Mouse (Mus musculus) heart, embryonic 12.5 days (tissue): ENCODE data around the gene Nit1. TPM values are rescaled to one million over a fixed set of nuclear protein-coding genes. Genes with fewer than 3 reads are reported as not detected.

ENCODE experiments used
- ATAC-seq: fragments of 200-750 bp; cut with Nextera tagmentation; 2 replicates; pipeline ENCODE4 v1.8.0; 2017; ENCODE audit warnings: moderate TSS enrichment, moderate library complexity; ENCODE audit not compliant: insufficient number of reproducible peaks, low FRiP score
- H3K27ac ChIP-seq: fragments of 300-500 bp; sonication (generic); 2 replicates; pipeline ENCODE4 v1.5.1; 2016; ENCODE audit warnings: mild to moderate bottlenecking, moderate library complexity; ENCODE audit not compliant: poor library complexity, severe bottlenecking
- H3K27me3 ChIP-seq: fragments of 300-500 bp; sonication (generic); replicated peaks from 2 replicates; pipeline ENCODE4 v1.6.1; 2016; ENCODE audit warnings: mild to moderate bottlenecking, moderate library complexity
- H3K36me3 ChIP-seq: fragments of 300-500 bp; sonication (generic); 2 replicates; pipeline ENCODE4 v1.6.1; 2016; ENCODE audit warnings: mild to moderate bottlenecking, moderate library complexity
- H3K4me1 ChIP-seq: fragments of 300-500 bp; sonication (generic); replicated peaks from 2 replicates; pipeline ENCODE4 v1.6.1; 2016; ENCODE audit warnings: mild to moderate bottlenecking
- H3K4me2 ChIP-seq: fragments of 300-500 bp; sonication (generic); 2 replicates; pipeline ENCODE4 v1.6.1; 2016; ENCODE audit warnings: mild to moderate bottlenecking, moderate library complexity
- H3K4me3 ChIP-seq: fragments of 300-500 bp; sonication (generic); 2 replicates; pipeline ENCODE4 v1.5.1; 2016; ENCODE audit warnings: mild to moderate bottlenecking
- H3K9ac ChIP-seq: fragments of 300-500 bp; sonication (generic); 2 replicates; pipeline ENCODE4 v1.6.1; 2016; ENCODE audit warnings: mild to moderate bottlenecking, moderate library complexity
- H3K9me3 ChIP-seq: fragments of 300-500 bp; sonication (generic); replicated peaks from 2 replicates; pipeline ENCODE4 v1.6.1; 2016; ENCODE audit warnings: mild to moderate bottlenecking, moderate library complexity
- WGBS: fragments of 180-500 bp; shearing (Covaris S2); methylation state at CpG from one replicate; pipeline ENCODE4 v1.1.7; 2016; 5-methylcytosine and 5-hydroxymethylcytosine counted together
- polyA plus RNA-seq: library from polyadenylated mRNA; unstranded; fragments of >200 nt; fragmentation: Nextera tagmentation; extraction: Ambion mirVana; gene quantifications from 2 replicates; pipeline ENCODE4 v1.2.1, GENCODE M21; 2016

The Nit1 gene
- 31.9 and 33.9 TPM in 2 replicates for polyA plus RNA-seq

- H3K4me1 ChIP-seq: peaks cover 22% of the 10 kb centered on the region
- peak within 1 kb of the TSS; percentile 73 for H3K27ac ChIP-seq
- H3K27me3 ChIP-seq: no peaks in the 10 kb centered on the region
- ATAC-seq: peak; percentile 93
- peak within 1 kb of the TSS; percentile 98 for H3K4me3 ChIP-seq
- H3K9ac ChIP-seq: peak within 1 kb of the TSS; percentile 88
- peaks cover 32% of the 10 kb centered on the region for H3K36me3 ChIP-seq
- WGBS: under 1% methylated on average over 53 of the region's 53 CpGs
- H3K4me2 ChIP-seq: peak within 1 kb of the TSS; percentile 93
- H3K9me3 ChIP-seq: peaks cover 4% of the 10 kb centered on the region; the same call in 1 of the 2 replicates
These were observed at the start of gene Nit1, which contains the start of gene Pfdn2 for GRCm38 (mm10) chr1:171345225-171346094. TSS of gene Nit1 (minus strand) at chr1:171345646. TSS of gene Pfdn2 (plus strand) at chr1:171345670.

DNA sequence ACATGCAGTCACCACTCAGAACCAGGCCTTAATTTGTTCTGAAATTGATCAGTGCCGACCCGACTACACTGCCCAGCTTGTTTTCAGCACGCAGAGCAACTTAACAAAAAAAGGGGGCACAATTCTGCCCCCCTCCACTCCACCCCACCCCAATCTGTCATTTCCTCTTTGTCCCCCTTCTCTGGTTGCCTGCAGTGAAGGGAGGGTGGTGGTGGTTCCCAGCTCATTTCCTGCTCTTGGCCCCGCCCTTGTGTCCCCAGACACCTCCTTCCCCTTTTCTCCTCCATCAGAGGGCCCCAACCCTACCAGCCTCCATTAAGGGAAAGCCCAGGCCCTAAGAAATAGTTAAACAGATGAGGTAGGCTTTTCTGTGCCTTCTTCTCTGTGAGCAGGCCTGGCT is 44.7 kb upstream of the Nit1 start:
- H3K27ac ChIP-seq: no peak overlapping the region
- H3K9me3 ChIP-seq: no peaks in the 10 kb centered on the region
- H3K36me3 ChIP-seq: no peaks in the 10 kb centered on the region
- no peak overlapping the region for H3K4me2 ChIP-seq
- WGBS: 75% methylated on average over 4 of the region's 4 CpGs
- no peak for ATAC-seq
- no peak overlapping the region for H3K9ac ChIP-seq
- H3K4me1 ChIP-seq: no peaks in the 10 kb centered on the region; the same call in 1 of the 2 replicates
- peaks cover 13% of the 10 kb centered on the region for H3K27me3 ChIP-seq
- H3K4me3 ChIP-seq: no peak overlapping the region

DNA sequence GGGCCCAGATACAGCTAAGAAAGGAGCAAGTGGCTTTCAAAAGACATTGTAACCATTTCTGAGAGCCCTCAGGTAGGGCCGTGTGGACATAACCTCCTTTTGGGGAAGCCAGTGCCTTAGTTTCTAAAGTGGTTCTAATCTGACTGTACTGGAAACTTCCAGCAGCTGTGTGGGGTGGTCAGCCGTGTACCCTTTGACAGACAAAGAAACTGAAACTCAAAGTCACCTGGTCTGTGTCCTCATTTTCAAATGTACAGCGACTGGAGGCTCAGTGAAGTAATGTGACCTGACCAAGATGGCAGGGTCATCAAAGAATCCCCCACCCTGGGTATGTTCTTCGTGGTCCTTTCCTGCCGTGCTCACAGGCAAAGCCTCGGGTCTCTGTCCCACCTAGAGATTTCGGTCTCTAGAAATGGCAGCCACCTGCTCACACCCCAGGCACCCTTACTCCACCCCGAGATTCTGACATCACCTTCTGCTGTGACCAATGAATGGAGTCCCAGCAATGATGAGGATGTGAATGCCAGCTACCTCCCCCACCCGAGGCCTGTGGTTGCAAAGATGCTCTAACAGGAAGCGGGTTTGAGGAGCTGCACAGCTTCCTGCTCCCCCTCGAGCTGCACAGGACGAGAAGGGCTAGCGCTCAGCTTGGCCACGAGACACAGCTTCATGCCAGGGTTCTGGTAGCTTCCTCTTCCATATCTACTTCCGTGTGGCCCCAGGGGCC is 43.1 kb upstream of the Nit1 start, which contains the start of gene Arhgap30:
Arhgap30 (plus strand) TSS at position 579 of the 727 bp plus-strand sequence.
- no peak for ATAC-seq
- 66% methylated on average over 15 of the region's 15 CpGs for WGBS
- H3K36me3 ChIP-seq: no peaks in the 10 kb centered on the region

GRCm38 (mm10) chr1:171387099-171387498 is 41.7 kb upstream of the Nit1 start:
- Histone ChIP-seq H3K9me3 (no peaks in the 10 kb centered on the region), H3K4me3 (peak overlapping the region; percentile 25), H3K4me2 (peak overlapping the region; percentile 63), H3K27me3 (peaks cover 24% of the 10 kb centered on the region), H3K4me1 (no peaks in the 10 kb centered on the region; the same call in 1 of the 2 replicates), H3K36me3 (no peaks in the 10 kb centered on the region), H3K9ac (no peak overlapping the region), H3K27ac (no peak overlapping the region)
- 16% methylated on average over 6 of the region's 6 CpGs for WGBS
- ATAC-seq: no peak

More for the DNA sequence above, 43.1 kb upstream of the Nit1 start, which contains the start of gene Arhgap30:
- Histone ChIP-seq H3K27me3 (peaks cover 21% of the 10 kb centered on the region), H3K4me1 (no peaks in the 10 kb centered on the region; the same call in 1 of the 2 replicates), H3K27ac (no peak within 1 kb of the TSS), H3K4me3 (no peak within 1 kb of the TSS), H3K9ac (no peak within 1 kb of the TSS), H3K9me3 (no peaks in the 10 kb centered on the region), H3K4me2 (no peak within 1 kb of the TSS)

GRCm38 (mm10) chr1:171385171-171385570 is 39.7 kb upstream of the Nit1 start:
- 55% methylated on average over 9 of the region's 9 CpGs for WGBS
- Histone ChIP-seq H3K9me3 (no peaks in the 10 kb centered on the region), H3K4me1 (peaks cover 2% of the 10 kb centered on the region), H3K36me3 (no peaks in the 10 kb centered on the region), H3K27ac (no peak overlapping the region), H3K9ac (no peak overlapping the region), H3K4me2 (no peak overlapping the region), H3K27me3 (peaks cover 40% of the 10 kb centered on the region), H3K4me3 (no peak overlapping the region)
- no peak for ATAC-seq

GRCm38 (mm10) chr1:171384361-171384760 is 38.9 kb upstream of the Nit1 start:
- H3K4me1 ChIP-seq: peaks cover 9% of the 10 kb centered on the region
- no peaks in the 10 kb centered on the region for H3K9me3 ChIP-seq
- H3K27ac ChIP-seq: no peak overlapping the region
- H3K4me2 ChIP-seq: no peak overlapping the region
- ATAC-seq: no peak
- no peaks in the 10 kb centered on the region for H3K36me3 ChIP-seq
- no peak overlapping the region for H3K9ac ChIP-seq
- H3K4me3 ChIP-seq: no peak overlapping the region
- peaks cover 46% of the 10 kb centered on the region for H3K27me3 ChIP-seq
- WGBS: 54% methylated on average over 9 of the region's 9 CpGs

GRCm38 (mm10) chr1:171382096-171382620 is 36.7 kb upstream of the Nit1 start:
- Histone ChIP-seq H3K4me3 (no peak overlapping the region), H3K4me1 (peaks cover 9% of the 10 kb centered on the region), H3K4me2 (no peak overlapping the region), H3K27ac (no peak overlapping the region), H3K36me3 (no peaks in the 10 kb centered on the region), H3K9ac (no peak overlapping the region), H3K27me3 (peaks cover 48% of the 10 kb centered on the region), H3K9me3 (no peaks in the 10 kb centered on the region)
- 80% methylated on average over 11 of the region's 11 CpGs for WGBS
- no peak for ATAC-seq

DNA sequence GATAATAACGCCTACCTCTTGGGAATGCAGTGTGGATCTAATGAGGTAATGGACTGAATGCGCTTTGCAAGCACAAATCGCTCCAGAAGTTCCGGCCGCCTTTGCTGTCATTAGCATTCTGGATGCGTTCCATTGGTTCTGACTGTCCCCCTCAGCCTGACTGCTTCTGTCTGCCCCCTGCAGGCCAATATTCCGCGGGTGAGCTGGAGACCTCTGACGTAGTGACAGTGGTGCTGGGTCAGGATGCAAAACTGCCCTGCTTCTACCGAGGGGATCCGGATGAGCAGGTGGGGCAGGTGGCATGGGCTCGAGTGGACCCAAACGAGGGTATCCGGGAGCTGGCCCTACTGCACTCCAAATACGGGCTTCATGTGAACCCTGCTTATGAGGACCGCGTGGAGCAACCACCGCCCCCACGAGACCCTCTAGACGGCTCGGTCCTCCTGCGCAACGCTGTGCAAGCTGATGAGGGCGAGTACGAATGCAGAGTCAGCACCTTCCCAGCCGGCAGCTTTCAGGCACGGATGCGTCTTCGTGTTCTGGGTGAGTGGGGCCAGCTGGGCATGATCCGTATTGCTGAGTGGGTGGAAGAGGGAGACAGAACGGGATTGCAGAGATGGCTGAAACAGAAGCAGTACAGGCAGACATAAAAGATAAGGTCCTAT is 34.6 kb upstream of the Nit1 start:
- 0 out of 2 replicates have a peak, but pooled peaks have one; percentile 54 for ATAC-seq
- H3K27me3 ChIP-seq: peaks cover 36% of the 10 kb centered on the region

GRCm38 (mm10) chr1:171378298-171378697 is 32.9 kb upstream of the Nit1 start:
- Histone ChIP-seq H3K4me1 (peaks cover 25% of the 10 kb centered on the region), H3K27me3 (peaks cover 28% of the 10 kb centered on the region), H3K4me2 (no peak overlapping the region), H3K9me3 (no peaks in the 10 kb centered on the region), H3K4me3 (no peak overlapping the region), H3K27ac (no peak overlapping the region), H3K9ac (no peak overlapping the region), H3K36me3 (no peaks in the 10 kb centered on the region)
- WGBS: 68% methylated on average over 6 of the region's 6 CpGs
- ATAC-seq: no peak

More for the DNA sequence above, 34.6 kb upstream of the Nit1 start:
- Histone ChIP-seq H3K4me2 (peak overlapping the region; percentile 64), H3K9ac (no peak overlapping the region), H3K27ac (no peak overlapping the region), H3K36me3 (no peaks in the 10 kb centered on the region), H3K9me3 (no peaks in the 10 kb centered on the region), H3K4me1 (peaks cover 18% of the 10 kb centered on the region), H3K4me3 (peak overlapping the region; percentile 34)
- 5% methylated on average over 31 of the region's 31 CpGs for WGBS

DNA sequence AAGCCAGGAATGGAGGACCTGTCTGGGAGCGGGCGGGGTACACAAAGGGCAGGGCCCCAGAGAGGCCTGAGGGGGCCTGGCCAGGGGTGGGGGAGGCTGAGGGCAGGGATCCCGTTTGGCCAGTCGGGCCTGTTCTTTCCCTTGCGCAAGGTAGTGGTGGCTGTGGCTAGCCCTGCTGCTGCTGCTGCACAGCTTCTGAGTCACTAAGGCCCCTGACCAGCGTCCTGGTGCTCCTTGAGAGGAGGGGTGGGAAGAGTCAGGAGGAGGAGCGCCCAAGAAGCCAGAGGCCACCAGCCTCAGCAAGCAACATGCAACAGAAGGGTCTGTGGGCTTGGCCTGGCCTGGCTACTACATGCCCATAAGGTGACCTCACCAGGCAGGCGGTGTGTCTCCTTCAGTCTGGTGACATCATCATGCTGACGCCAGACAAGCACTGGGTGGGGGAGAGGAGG is 30.2 kb upstream of the Nit1 start:
- WGBS: 45% methylated on average over 9 of the region's 9 CpGs
- Histone ChIP-seq H3K27ac (no peak overlapping the region), H3K4me3 (no peak overlapping the region), H3K4me2 (no peak overlapping the region), H3K9me3 (no peaks in the 10 kb centered on the region), H3K9ac (no peak overlapping the region), H3K4me1 (peaks cover 25% of the 10 kb centered on the region), H3K27me3 (peaks cover 34% of the 10 kb centered on the region), H3K36me3 (no peaks in the 10 kb centered on the region)
- no peak for ATAC-seq
